Mouse (Mus musculus) gastrocnemius, postnatal 4 days (tissue): ENCODE measurements around the gene Gm9112. TPM values are rescaled to one million over a fixed set of nuclear protein-coding genes. Genes with fewer than 3 reads are reported as not detected.
"Not testable (repeated sequence)": the region's sequence is repeated elsewhere in the genome, so short reads cannot be mapped to it uniquely, and the experiment has no call there.

Source experiments
- DNase-seq, 2 experiments: peaks; one replicate each; pipeline ENCODE4 v3.0.0; 2021 to 2022; ENCODE audit warnings: low spot score in 2 of 2, mixed read lengths in 2 of 2
- long read RNA-seq, 2 experiments: library from polyadenylated mRNA; stranded (forward); transcript quantifications; one replicate each; pipeline ENCODE4 v2.0.0; 2021
- total RNA-seq, 2 experiments: library from RNA; stranded (reverse); gene quantifications; 2 replicates each; pipeline ENCODE4 v1.2.3; 2021

The Gm9112 gene
- not detected for total RNA-seq
- long read RNA-seq, experiment 1, result 0 reads
- long read RNA-seq, experiment 2, result 0 reads

- DNase-seq, result not testable (repeated sequence)
These were observed at the start of gene Gm9112, which contains the start of gene Dmrtc1b for GRCm38 (mm10) chrX:102707535-102707934. Gm9112 (minus strand) TSS chrX:102707635. Dmrtc1b (plus strand) TSS chrX:102707865.

GRCm38 (mm10) chrX:102724226-102724625 is 16.8 kb upstream of the Gm9112 start:
- not testable (repeated sequence) for DNase-seq

- peak; percentile 8 to 29 for DNase-seq
These were observed 6.8 kb downstream of the Gm9112 start for GRCm38 (mm10) chrX:102700636-102701035.

GRCm38 (mm10) chrX:102689252-102689651 is 18.2 kb downstream of the Gm9112 start:
- DNase-seq, result peak in 1 of 2 experiments; percentile 6

GRCm38 (mm10) chrX:102686872-102687271 is 20.6 kb downstream of the Gm9112 start, which contains the start of gene Gm3880:
Gm3880 (minus strand) TSS chrX:102686972.
- not testable (repeated sequence) for DNase-seq

- not testable (repeated sequence) for DNase-seq
These were observed 22.7 kb downstream of the Gm9112 start for GRCm38 (mm10) chrX:102684706-102685105.

- DNase-seq, result no peak
These were observed 40.8 kb downstream of the Gm9112 start for GRCm38 (mm10) chrX:102666641-102667040.

- DNase-seq, result no peak
These were observed 46.7 kb downstream of the Gm9112 start for GRCm38 (mm10) chrX:102660712-102661111.

Other genes starting within 250 kb of the Gm9112 start
- gene Hdac8, start 202.3 kb downstream of the Gm9112 start, total RNA-seq, result 1 to 10 TPM; 4.7 to 6.6 TPM
- 10 to 100 TPM; 34.1 to 39.0 TPM for gene Phka1, start 63.4 kb downstream of the Gm9112 start, total RNA-seq
- not detected for gene Gm3880, start 20.7 kb downstream of the Gm9112 start, total RNA-seq
- gene Dmrtc1b, start 230 bp upstream of the Gm9112 start, total RNA-seq, result not detected
- gene Dmrtc1c1, start 95.3 kb upstream of the Gm9112 start, total RNA-seq, result not detected
- not detected for gene Dmrtc1c2, start 147.0 kb upstream of the Gm9112 start, total RNA-seq
- gene 1700031F05Rik, start 160.3 kb upstream of the Gm9112 start, total RNA-seq, result not detected
- gene Dmrtc1a, start 201.1 kb upstream of the Gm9112 start, total RNA-seq, result not detected
- not detected for gene 1700011M02Rik, start 201.3 kb upstream of the Gm9112 start, total RNA-seq
- gene 1700018G05Rik, start 220.7 kb upstream of the Gm9112 start, total RNA-seq, result not detected